Mouse (Mus musculus) small intestine, adult 2 months (tissue): Measurements from ENCODE around the gene Smim26.

Source experiments
- CTCF ChIP-seq: fragments of 200-500 bp; IDR thresholded peaks from 2 replicates; pipeline ENCODE4 v1.5.1; 2012; ENCODE audit warnings: low read depth, mild to moderate bottlenecking, control low read depth, inconsistent platforms, low read length, moderate library complexity, mixed read lengths; ENCODE audit not compliant: insufficient replicate concordance, insufficient read length; ENCODE audit errors: extremely low read depth
- POLR2A ChIP-seq: fragments of 200-500 bp; IDR thresholded peaks from 2 replicates; pipeline ENCODE4 v1.6.1; 2012; ENCODE audit warnings: low read depth, mild to moderate bottlenecking, control low read depth, inconsistent platforms, low read length, moderate library complexity

DNA sequence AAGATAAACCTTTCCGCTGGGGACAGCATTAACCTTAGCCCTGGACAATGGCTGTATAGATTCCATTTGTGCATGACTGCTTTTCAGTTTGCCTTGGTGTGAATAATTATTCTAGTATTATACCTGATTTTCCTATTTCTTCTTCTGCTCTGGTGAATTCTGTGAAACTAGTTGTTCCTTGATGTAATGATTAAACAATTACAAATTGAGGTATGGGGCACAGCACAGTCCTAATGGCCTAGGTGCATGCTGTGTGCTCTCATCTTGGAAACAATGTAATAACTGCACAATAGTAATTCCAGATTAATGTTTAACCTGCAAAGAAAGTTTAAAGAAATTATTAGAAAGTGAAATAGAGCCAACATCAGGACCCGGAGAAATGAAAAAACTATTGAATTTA, 48.8 kb upstream of the Smim26 start:
- TF ChIP-seq POLR2A (no peak), CTCF (no peak)
